Mouse (Mus musculus): ENCODE results near the gene Wdhd1.

Wdhd1 gene

GRCm38 (mm10) chr14:47281535-47281934, 4.9 kb upstream of the Wdhd1 start:
- DNase-seq (ENCODE audit: low read depth in 2 of 2, low spot score in 2 of 2) = no peak

GRCm38 (mm10) chr14:47279058-47279457, 2.4 kb upstream of the Wdhd1 start:
- no peak for DNase-seq (ENCODE audit: low read depth in 2 of 2, low spot score in 2 of 2)

DNA sequence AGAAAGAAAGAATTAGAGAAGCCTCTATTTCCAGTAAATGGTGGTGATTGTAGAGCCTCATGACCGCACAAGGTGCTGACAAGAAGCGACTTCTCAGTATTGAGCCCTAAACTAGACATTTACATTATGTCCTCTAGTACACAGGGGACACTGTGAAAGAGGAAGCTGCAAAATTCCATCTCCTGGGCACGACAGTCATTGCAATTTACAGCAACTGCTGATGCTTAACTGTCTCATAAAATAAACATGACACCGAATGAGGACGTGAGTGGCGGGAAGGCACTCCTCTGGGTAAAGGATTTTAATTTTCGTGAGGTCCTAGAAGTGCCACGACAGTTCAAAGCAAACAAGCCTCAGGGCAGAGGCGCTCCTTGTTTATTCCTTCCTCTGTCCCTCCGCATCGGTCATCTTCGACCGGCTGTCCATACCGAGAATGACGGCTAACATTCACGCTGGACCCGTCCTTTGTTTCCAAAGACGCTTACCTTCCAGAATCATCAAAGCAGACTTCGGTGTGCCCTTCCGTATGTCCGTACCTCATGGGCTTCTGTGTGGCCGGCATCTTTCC, 537 bp downstream of the Wdhd1 start:
- DNase-seq (ENCODE audit: low read depth in 2 of 2, low spot score in 2 of 2) = peak; percentile 13 to 33

DNA sequence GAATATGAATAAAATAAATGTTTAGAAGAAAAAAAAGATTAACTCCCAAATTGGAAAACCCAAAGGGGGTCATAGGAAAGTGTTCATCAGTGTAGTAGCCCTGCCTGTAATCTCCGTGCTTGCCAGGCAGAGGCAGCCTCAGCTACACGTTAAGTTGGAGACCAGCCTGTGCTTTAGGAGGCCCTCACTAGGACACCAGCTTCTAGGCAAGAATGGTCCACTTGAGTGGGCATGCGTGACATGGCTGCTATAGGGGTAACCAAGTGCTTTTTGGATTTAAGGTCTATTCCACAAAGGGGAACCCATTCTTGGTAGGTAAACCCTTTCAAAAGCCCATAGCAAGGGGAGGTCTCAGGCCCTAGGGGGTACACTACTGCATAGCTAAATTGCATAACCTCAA, 1.2 kb downstream of the Wdhd1 start:
- no peak for DNase-seq (ENCODE audit: low read depth in 2 of 2, low spot score in 2 of 2)

DNA sequence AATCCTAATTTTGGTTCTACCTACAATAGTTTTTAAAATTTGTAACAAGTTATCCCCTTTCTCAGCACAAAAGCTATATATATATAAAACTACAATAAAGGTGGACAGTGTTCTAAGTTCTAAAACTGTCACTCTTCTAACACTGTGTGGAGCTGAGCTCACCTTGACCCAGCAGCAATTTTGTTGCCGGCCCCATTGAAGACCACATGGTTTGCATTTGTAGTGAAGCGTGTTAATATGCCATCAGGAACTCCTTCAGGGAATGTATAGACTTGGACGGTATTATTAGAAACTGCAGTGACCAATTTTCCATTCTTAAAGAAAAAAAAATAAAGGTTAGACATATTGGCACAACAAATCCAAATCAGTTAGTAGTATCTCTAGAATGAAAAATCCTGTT, 2.9 kb downstream of the Wdhd1 start:
- DNase-seq (ENCODE audit: low read depth in 2 of 2, low spot score in 2 of 2) = no peak

GRCm38 (mm10) chr14:47269706-47270105, 7.0 kb downstream of the Wdhd1 start:
- no peak for DNase-seq (ENCODE audit: low read depth in 2 of 2, low spot score in 2 of 2)

DNA sequence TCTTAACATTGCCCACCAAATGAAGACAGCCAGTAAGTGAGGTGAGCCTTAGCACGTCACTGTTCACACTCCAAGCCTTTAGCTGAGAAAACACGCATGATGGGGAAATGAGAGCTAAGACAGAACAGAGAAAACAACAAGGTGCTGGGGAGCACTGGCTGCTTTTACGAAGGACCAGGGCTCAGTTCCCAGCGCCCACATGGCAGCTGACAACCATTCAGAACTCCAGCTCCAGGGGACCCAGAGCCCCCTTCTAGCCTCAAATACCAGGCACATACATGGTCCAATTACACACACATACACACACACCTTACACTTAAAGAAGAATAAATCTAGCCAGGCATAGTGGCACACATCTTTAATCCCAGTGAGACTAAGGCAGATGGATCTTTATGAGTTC, 7.6 kb downstream of the Wdhd1 start:
- DNase-seq (ENCODE audit: low read depth in 2 of 2, low spot score in 2 of 2) = no peak

GRCm38 (mm10) chr14:47265829-47266228, 10.8 kb downstream of the Wdhd1 start:
- no peak for DNase-seq (ENCODE audit: low read depth in 2 of 2, low spot score in 2 of 2)

DNA sequence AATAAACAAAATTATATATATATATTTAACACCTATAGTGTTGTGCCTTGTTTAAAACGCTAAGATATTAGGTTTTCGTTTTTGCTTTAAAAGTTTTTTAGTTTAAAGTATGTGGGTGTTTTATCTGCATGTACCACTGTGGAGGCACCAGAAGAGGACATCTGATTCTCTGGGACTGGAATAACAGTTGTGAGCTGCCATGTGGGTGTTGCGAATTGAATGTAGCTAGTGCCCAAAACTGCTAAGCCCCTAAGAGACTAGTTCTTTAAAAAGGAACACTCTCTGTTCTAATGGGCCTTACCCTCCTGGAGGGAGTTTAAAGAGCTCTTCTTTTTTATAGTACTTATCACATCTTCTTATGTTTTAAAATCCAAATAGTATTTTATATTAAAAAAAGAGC, 11.8 kb downstream of the Wdhd1 start:
- DNase-seq (ENCODE audit: low read depth in 2 of 2, low spot score in 2 of 2) = no peak

GRCm38 (mm10) chr14:47249839-47250238, 26.8 kb downstream of the Wdhd1 start:
- DNase-seq (ENCODE audit: low read depth in 2 of 2, low spot score in 2 of 2) = no peak

DNA sequence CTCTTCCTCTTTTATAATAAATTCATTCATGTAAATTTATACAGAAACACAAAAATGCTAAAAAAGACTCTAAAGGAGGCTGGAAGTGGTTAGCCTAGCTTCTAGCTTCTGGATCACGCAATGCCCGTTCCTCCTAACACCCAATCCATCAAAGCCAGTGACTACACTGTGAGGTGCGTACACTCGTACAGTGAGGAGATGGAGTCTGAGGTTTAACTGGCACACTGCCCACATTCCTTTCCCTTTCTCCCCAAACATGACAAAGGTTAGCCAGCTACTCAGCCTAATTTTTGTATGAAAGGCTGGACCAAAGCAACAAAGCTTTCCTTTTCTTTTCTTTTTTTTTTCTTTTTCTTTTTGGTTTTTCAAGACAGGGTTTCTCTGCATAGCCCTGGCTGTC, 33.9 kb downstream of the Wdhd1 start:
- no peak for DNase-seq (ENCODE audit: low read depth in 2 of 2, low spot score in 2 of 2)

DNA sequence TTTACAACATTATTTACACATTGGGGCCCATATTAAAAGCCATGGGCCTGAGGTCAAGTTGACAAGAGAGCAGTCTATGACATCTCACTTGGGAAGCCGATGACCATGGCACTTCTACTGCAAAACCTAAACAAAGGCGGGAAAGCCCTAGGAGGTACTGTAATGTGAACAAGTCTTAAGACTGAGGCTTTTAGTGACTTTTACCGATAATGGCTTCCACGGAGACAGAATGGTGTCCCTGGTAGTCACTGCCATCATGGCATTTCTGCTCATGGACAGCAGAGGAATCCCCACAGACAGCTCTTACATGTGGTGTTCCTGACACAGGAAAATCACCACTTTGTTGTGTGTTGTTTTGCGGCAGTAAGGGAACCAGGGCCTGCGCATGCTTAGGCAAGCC, 35.6 kb downstream of the Wdhd1 start:
- DNase-seq (ENCODE audit: low read depth in 2 of 2, low spot score in 2 of 2) = no peak

GRCm38 (mm10) chr14:47240600-47240999, 36.1 kb downstream of the Wdhd1 start:
- no peak for DNase-seq (ENCODE audit: low read depth in 2 of 2, low spot score in 2 of 2)

DNA sequence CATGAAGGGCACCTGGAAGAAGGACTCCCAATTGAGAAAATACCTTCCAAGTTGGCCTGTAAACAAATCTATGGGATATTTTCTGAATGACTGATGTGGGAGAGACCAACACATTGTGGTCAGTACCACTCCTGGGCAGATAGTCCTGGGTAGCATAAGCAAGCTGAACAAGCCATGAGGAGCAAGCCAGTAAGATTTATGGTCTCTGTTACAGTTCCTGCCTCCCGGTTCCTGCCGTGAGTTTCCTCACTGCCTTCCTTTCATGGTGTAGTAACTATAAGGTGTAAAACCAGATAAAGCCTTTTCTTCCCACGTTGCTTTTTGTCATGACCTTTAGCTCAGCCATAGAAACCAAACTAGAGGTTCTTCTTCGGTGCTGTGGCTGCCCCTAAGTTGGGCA, 39.4 kb downstream of the Wdhd1 start:
- no peak for DNase-seq (ENCODE audit: low read depth in 2 of 2, low spot score in 2 of 2)

DNA sequence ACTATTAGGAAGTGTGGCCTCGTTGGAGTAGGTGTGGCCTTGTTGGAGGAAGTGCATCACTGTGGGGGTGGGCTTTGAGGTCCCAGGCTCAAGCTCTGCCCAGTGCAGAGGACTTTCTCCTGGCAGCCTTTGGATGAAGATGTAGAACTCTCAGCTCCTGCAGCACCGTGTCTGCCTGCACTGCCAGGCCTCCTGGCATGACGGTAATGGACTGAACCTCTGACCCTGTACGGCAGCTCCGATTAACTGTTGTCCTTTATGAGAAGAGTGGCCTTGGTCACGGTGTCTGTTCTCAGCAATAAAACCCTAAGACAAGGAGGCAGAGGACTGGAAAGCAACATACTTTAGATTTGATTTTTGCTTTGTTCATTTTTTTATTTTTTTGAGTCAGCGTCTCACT, 40.2 kb downstream of the Wdhd1 start:
- DNase-seq (ENCODE audit: low read depth in 2 of 2, low spot score in 2 of 2) = no peak

GRCm38 (mm10) chr14:47234526-47235250, 42.0 kb downstream of the Wdhd1 start:
- no peak for DNase-seq (ENCODE audit: low read depth in 2 of 2, low spot score in 2 of 2)

- no peak for DNase-seq (ENCODE audit: low read depth in 2 of 2, low spot score in 2 of 2)
Measured at GRCm38 (mm10) chr14:47234032-47234431, 42.6 kb downstream of the Wdhd1 start.

DNA sequence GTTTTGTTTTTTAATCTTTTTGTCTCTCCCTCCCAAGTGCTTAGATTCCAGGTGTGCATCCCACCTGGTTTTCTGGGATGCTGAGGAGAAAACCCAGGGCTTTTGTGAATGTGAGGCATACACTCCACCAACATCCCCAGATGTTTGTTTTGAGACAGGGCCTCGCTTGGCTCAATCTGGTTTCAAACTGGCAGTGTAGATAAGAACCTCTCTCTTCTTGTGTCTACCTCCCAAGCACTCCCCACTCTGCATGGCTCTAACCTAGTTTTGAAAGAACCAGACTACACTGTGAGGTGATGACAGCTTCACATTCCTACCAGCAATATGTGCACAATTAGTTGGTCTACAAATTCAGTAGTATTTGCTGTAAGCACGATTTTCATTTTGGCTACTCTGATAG, 43.1 kb downstream of the Wdhd1 start:
- DNase-seq (ENCODE audit: low read depth in 2 of 2, low spot score in 2 of 2) = no peak

GRCm38 (mm10) chr14:47229796-47230376, 46.8 kb downstream of the Wdhd1 start:
- no peak for DNase-seq (ENCODE audit: low read depth in 2 of 2, low spot score in 2 of 2)

DNA sequence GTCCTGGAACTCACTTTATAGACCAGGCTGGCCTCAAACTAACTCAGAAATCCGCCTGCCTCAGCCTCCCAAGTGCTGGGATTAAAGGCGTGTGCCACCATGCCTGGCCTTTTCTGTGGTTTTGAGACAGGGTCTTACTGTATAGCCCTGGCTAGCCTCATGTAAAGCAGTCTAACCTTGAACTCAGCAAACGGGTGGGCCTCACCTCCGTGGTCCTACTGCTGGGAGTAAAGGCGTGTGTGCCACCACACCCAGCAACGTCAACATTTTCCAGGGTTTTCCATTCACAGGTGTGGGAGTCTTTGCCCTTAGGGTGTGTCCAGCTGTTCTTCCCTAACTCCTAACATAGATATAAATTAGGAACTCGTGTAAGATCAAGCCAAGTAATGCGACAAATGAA, 50.7 kb downstream of the Wdhd1 start:
- DNase-seq (ENCODE audit: low read depth in 2 of 2, low spot score in 2 of 2) = no peak

GRCm38 (mm10) chr14:47224476-47225325, 52.0 kb downstream of the Wdhd1 start:
- peak in 1 of 2 experiments; percentile 34 for DNase-seq (ENCODE audit: low read depth in 2 of 2, low spot score in 2 of 2)
